Mouse (Mus musculus): ENCODE data around the gene Olfr517. TPM values are rescaled to one million over a fixed set of nuclear protein-coding genes. Genes with fewer than 3 reads are reported as not detected.

The Olfr517 gene
- total and polyA plus RNA-seq, 3 experiments: not detected

Other genes with a start within 250 kb of the Olfr517 start
- gene Olfr508, start 242.4 kb downstream of the Olfr517 start, total RNA-seq (2012; rRNA removed): not detected in 2 replicates
- not detected in 2 replicates for gene Olfr508, start 242.4 kb downstream of the Olfr517 start, total RNA-seq (2014; rRNA removed)
- gene Olfr508, start 242.4 kb downstream of the Olfr517 start, polyA plus RNA-seq (2012; ENCODE audit: insufficient read length, low read depth): not detected in 2 replicates
- gene Olfr509, start 220.5 kb downstream of the Olfr517 start, total RNA-seq (2012; rRNA removed): not detected in 2 replicates
- not detected in 2 replicates for gene Olfr509, start 220.5 kb downstream of the Olfr517 start, total RNA-seq (2014; rRNA removed)
- gene Olfr509, start 220.5 kb downstream of the Olfr517 start, polyA plus RNA-seq (2012; ENCODE audit: insufficient read length, low read depth): not detected in 2 replicates
- gene Olfr510, start 206.0 kb downstream of the Olfr517 start, total RNA-seq (2012; rRNA removed): not detected in 2 replicates
- not detected in 2 replicates for gene Olfr510, start 206.0 kb downstream of the Olfr517 start, total RNA-seq (2014; rRNA removed)
- not detected in 2 replicates for gene Olfr510, start 206.0 kb downstream of the Olfr517 start, polyA plus RNA-seq (2012; ENCODE audit: insufficient read length, low read depth)
- not detected in 2 replicates for gene Olfr512, start 159.1 kb downstream of the Olfr517 start, total RNA-seq (2012; rRNA removed)
- gene Olfr512, start 159.1 kb downstream of the Olfr517 start, total RNA-seq (2014; rRNA removed): not detected in 2 replicates
- not detected in 2 replicates for gene Olfr512, start 159.1 kb downstream of the Olfr517 start, polyA plus RNA-seq (2012; ENCODE audit: insufficient read length, low read depth)
- not detected in 2 replicates for gene Olfr513, start 121.4 kb downstream of the Olfr517 start, total RNA-seq (2012; rRNA removed)
- gene Olfr513, start 121.4 kb downstream of the Olfr517 start, total RNA-seq (2014; rRNA removed): not detected in 2 replicates
- gene Olfr513, start 121.4 kb downstream of the Olfr517 start, polyA plus RNA-seq (2012; ENCODE audit: insufficient read length, low read depth): not detected in 2 replicates
- gene Olfr514, start 46.4 kb downstream of the Olfr517 start, total RNA-seq (2012; rRNA removed): not detected in 2 replicates
- not detected in 2 replicates for gene Olfr514, start 46.4 kb downstream of the Olfr517 start, total RNA-seq (2014; rRNA removed)
- gene Olfr514, start 46.4 kb downstream of the Olfr517 start, polyA plus RNA-seq (2012; ENCODE audit: insufficient read length, low read depth): not detected in 2 replicates
- gene Olfr516, start 21.9 kb downstream of the Olfr517 start, total RNA-seq (2012; rRNA removed): not detected in 2 replicates
- gene Olfr516, start 21.9 kb downstream of the Olfr517 start, total RNA-seq (2014; rRNA removed): not detected in 2 replicates
- gene Olfr516, start 21.9 kb downstream of the Olfr517 start, polyA plus RNA-seq (2012; ENCODE audit: insufficient read length, low read depth): not detected in 2 replicates
- not detected in 2 replicates for gene Olfr518, start 12.6 kb upstream of the Olfr517 start, total RNA-seq (2012; rRNA removed)
- gene Olfr518, start 12.6 kb upstream of the Olfr517 start, total RNA-seq (2014; rRNA removed): not detected in 2 replicates
- not detected in 2 replicates for gene Olfr518, start 12.6 kb upstream of the Olfr517 start, polyA plus RNA-seq (2012; ENCODE audit: insufficient read length, low read depth)
- not detected in 2 replicates for gene Olfr519, start 22.0 kb upstream of the Olfr517 start, total RNA-seq (2012; rRNA removed)
- not detected in 2 replicates for gene Olfr519, start 22.0 kb upstream of the Olfr517 start, total RNA-seq (2014; rRNA removed)
- not detected in 2 replicates for gene Olfr519, start 22.0 kb upstream of the Olfr517 start, polyA plus RNA-seq (2012; ENCODE audit: insufficient read length, low read depth)
- 0.13 TPM in 2 replicates for gene Nlrp10, start 57.8 kb upstream of the Olfr517 start, total RNA-seq (2012; rRNA removed)
- gene Nlrp10, start 57.8 kb upstream of the Olfr517 start, total RNA-seq (2014; rRNA removed): 0.12 TPM in 2 replicates
- 0.10 and 0.11 TPM in 2 replicates for gene Nlrp10, start 57.8 kb upstream of the Olfr517 start, polyA plus RNA-seq (2012; ENCODE audit: insufficient read length, low read depth)
- gene Eif3f, start 62.0 kb upstream of the Olfr517 start, total RNA-seq (2012; rRNA removed): 116 and 119 TPM in 2 replicates
- 86.9 and 92.0 TPM in 2 replicates for gene Eif3f, start 62.0 kb upstream of the Olfr517 start, total RNA-seq (2014; rRNA removed)
- gene Eif3f, start 62.0 kb upstream of the Olfr517 start, polyA plus RNA-seq (2012; ENCODE audit: insufficient read length, low read depth): 170 and 172 TPM in 2 replicates
- gene Tub, start 78.0 kb upstream of the Olfr517 start, total RNA-seq (2012; rRNA removed): 0.13 TPM in 1 of 2 replicates, not detected in the other
- not detected in 2 replicates for gene Tub, start 78.0 kb upstream of the Olfr517 start, total RNA-seq (2014; rRNA removed)
- gene Tub, start 78.0 kb upstream of the Olfr517 start, polyA plus RNA-seq (2012; ENCODE audit: insufficient read length, low read depth): not detected in 2 replicates
- gene Ric3, start 211.0 kb upstream of the Olfr517 start, total RNA-seq (2012; rRNA removed): 0.13 TPM in 1 of 2 replicates, not detected in the other
- gene Ric3, start 211.0 kb upstream of the Olfr517 start, total RNA-seq (2014; rRNA removed): not detected in 2 replicates
- not detected in 2 replicates for gene Ric3, start 211.0 kb upstream of the Olfr517 start, polyA plus RNA-seq (2012; ENCODE audit: insufficient read length, low read depth)

All from CH12.LX (cell line).